In the genomic region with DNA sequence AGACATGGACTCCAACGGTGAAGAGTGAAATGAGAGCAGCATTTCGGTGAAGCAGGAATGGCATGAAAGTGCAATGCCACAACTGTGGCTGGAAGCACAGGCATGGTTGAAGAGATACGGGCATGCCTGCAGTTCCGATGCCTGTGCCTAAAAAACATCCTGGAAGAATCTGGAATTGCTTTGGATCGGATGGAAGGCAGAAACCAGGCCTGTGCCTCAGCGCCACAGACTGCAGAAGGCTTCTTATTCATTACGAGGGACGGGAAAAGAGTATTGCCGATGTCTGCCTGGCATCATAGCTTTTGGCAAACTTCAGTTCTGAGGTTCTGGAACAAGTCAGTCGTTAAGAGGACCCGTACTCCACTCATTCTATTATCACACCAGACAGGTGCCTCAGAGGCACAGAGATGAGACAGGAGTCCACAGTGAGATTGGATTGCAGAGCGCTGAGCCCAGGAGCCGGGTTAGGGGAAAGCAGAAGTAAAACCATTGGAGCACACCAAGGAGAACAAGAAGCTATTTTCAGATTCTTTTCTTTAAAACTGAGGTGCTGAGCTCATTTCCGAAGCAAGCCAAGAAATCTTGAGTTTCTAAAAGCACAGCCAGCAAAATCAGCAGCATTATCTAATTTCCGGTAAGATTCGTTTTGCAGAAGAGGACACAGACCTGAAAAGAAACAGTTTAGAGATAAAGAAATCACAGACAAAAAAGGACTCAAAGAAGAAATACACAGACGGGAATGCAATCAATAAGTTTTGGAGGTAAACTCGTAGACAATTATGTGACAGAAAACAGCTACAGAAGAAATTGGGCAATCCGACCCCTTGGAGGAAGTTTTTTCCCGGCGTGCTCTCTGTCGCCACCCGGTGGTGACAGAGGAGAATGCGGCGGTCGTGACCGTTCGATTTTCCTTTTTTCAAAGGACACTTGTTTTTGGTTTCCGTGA, we compare ENCODE assay signal across 7 mouse cellular contexts. TPM values are rescaled to one million over a fixed set of nuclear protein-coding genes. Genes with fewer than 3 reads are reported as not detected.
DNase-seq lines count a peak whose midpoint lies in the region; ATAC-seq and TF ChIP-seq lines count a peak whose summit lies in the region.
"Not testable (repeated sequence)": the region's sequence is repeated elsewhere in the genome, so short reads cannot be mapped to it uniquely, and the experiment has no call there.

No protein-coding gene starts in this region.

- not testable (repeated sequence) for H3K27me3 ChIP-seq in embryonic facial prominence, embryonic 11.5 days (ENCODE audit: control insufficient read depth, insufficient read depth, low read length); midbrain, embryonic 12.5 days; small intestine, adult 2 months (ENCODE audit: control insufficient read depth, insufficient read depth, low read length)

- peaks cover 13% of the 10 kb centered on the region for H3K9me3 ChIP-seq in embryonic facial prominence, embryonic 11.5 days (replicated peaks; ENCODE audit: control insufficient read depth, low read length)
- H3K9me3 ChIP-seq in midbrain, embryonic 12.5 days: peaks cover 59% of the 10 kb centered on the region

- not testable (repeated sequence) for ATAC-seq in embryonic facial prominence, embryonic 11.5 days (replicated peaks; ENCODE audit: insufficient number of reproducible peaks, low FRiP score, low TSS enrichment, low read depth)
- 0 out of 2 replicates have a peak, but pooled peaks have one; percentile 13 for ATAC-seq in midbrain, embryonic 12.5 days (ENCODE audit: low FRiP score, low read depth)

- not testable (repeated sequence) for H3K4me1 ChIP-seq in embryonic facial prominence, embryonic 11.5 days (ENCODE audit: control insufficient read depth, insufficient read depth, low read length); midbrain, embryonic 12.5 days; small intestine, adult 2 months (ENCODE audit: control insufficient read depth, insufficient read depth, insufficient read length, low read length)

- H3K36me3 ChIP-seq in embryonic facial prominence, embryonic 11.5 days (replicated peaks; ENCODE audit: control insufficient read depth, insufficient read depth, low read depth, low read length): peaks cover 14% of the 10 kb centered on the region
- peaks cover 75% of the 10 kb centered on the region for H3K36me3 ChIP-seq in midbrain, embryonic 12.5 days
- H3K36me3 ChIP-seq in small intestine, adult 2 months (ENCODE audit: control insufficient read depth, insufficient read depth, low read length): not testable (repeated sequence)

- not testable (repeated sequence) for H3K9ac ChIP-seq in embryonic facial prominence, embryonic 11.5 days (replicated peaks; ENCODE audit: low read length); midbrain, embryonic 12.5 days (replicated peaks)

- not testable (repeated sequence) for H3K4me3 ChIP-seq in embryonic facial prominence, embryonic 11.5 days (ENCODE audit: low read depth, low read length); midbrain, embryonic 12.5 days; small intestine, adult 2 months (ENCODE audit: low read depth, low read length)

- not testable (repeated sequence) for TF ChIP-seq CTCF in small intestine, adult 2 months (IDR thresholded peaks at IDR 0.05; ENCODE audit: extremely low read depth, insufficient read length, insufficient replicate concordance, low read depth, low read length)

- not testable (repeated sequence) for H3K4me2 ChIP-seq in embryonic facial prominence, embryonic 11.5 days (ENCODE audit: low read depth, low read length)
- H3K4me2 ChIP-seq in midbrain, embryonic 12.5 days (replicated peaks): peak overlapping the region; percentile 12; the same call in 1 of the 2 replicates

- peak; percentile 83 for DNase-seq in adrenal gland, postnatal 14 days
- DNase-seq in embryonic facial prominence, embryonic 11.5 days (ENCODE audit: low spot score): peak; percentile 84
- DNase-seq in gonadal fat pad, adult 2 months (ENCODE audit: low read depth): peak; percentile 71
- DNase-seq in induced T-regulatory cell, adult 2 months (ENCODE audit: low read depth): peak; percentile 89
- peak; percentile 74 for DNase-seq in left cerebral cortex, postnatal 4 days

- not testable (repeated sequence) for TF ChIP-seq POLR2A in small intestine, adult 2 months (IDR thresholded peaks at IDR 0.05; ENCODE audit: low read depth, low read length)

- 68% methylated on average over 29 of the region's 29 CpGs for WGBS in embryonic facial prominence, embryonic 11.5 days
- WGBS in midbrain, embryonic 12.5 days: 68% methylated on average over 29 of the region's 29 CpGs
- 72% methylated on average over 29 of the region's 29 CpGs for WGBS in small intestine, adult 2 months

- intact Hi-C loops in left cerebral cortex, postnatal 4 days (cut with DNase I): not testable (repeated sequence)

- H3K27ac ChIP-seq in embryonic facial prominence, embryonic 11.5 days (replicated peaks; ENCODE audit: low read depth, low read length); midbrain, embryonic 12.5 days (replicated peaks): not testable (repeated sequence)
- peak overlapping the region; percentile 49 for H3K27ac ChIP-seq in small intestine, adult 2 months (ENCODE audit: insufficient read depth, low read depth, low read length)

RNA-seq across cellular contexts. Expression of a gene that starts 30.8 kb away (rescaled TPM):
- total RNA-seq in adrenal gland, postnatal 14 days (2021): 129 and 342 TPM in 2 replicates
- 154 and 162 TPM in 2 replicates for polyA plus RNA-seq in embryonic facial prominence, embryonic 11.5 days (2014; fragmentation: Nextera tagmentation; extraction: Ambion mirVana)
- polyA plus RNA-seq in gonadal fat pad, adult 2 months (2012; rRNA removed): 106 and 190 TPM in 2 replicates
- total RNA-seq in left cerebral cortex, postnatal 4 days (2021): 100 to 1,000 TPM; 291 to 417 TPM
- 187 and 270 TPM in 2 replicates for polyA plus RNA-seq in midbrain, embryonic 12.5 days (2016; fragmentation: Nextera tagmentation; extraction: Ambion mirVana)
- polyA plus RNA-seq in small intestine, adult 2 months (2012; rRNA removed): 9.0 and 759 TPM in 2 replicates
